Mouse (Mus musculus): ENCODE data around the gene 1700028K03Rik.

- no peak for TF ChIP-seq TAL1 (IDR thresholded peaks at IDR 0.05; ENCODE audit: low read length)
- no peak for TF ChIP-seq CTCF (IDR thresholded peaks at IDR 0.05 in 2 of 3, conservative IDR thresholded peaks at IDR 0.05 in 1 of 3; ENCODE audit: control insufficient read depth in 1 of 3, insufficient read depth in 1 of 3, low read depth in 2 of 3, low read length in 3 of 3, poor library complexity in 1 of 3, severe bottlenecking in 1 of 3)
- TF ChIP-seq USF1 (IDR thresholded peaks at IDR 0.05; ENCODE audit: low read depth, low read length), result no peak
- TF ChIP-seq POLR2A (IDR thresholded peaks at IDR 0.05; ENCODE audit: control insufficient read depth in 1 of 2, insufficient read depth in 1 of 2, low read depth in 1 of 2, low read length in 2 of 2, poor library complexity in 1 of 2), result no peak
- no peak for TF ChIP-seq E2F4 (IDR thresholded peaks at IDR 0.05; ENCODE audit: borderline replicate concordance, low read depth, low read length)
- TF ChIP-seq MAX (IDR thresholded peaks at IDR 0.05; ENCODE audit: low read length), result no peak
- no peak for TF ChIP-seq TCF12 (IDR thresholded peaks at IDR 0.05; ENCODE audit: low read depth, low read length)
- TF ChIP-seq ZMIZ1 (IDR thresholded peaks at IDR 0.05; ENCODE audit: low read depth, low read length), result no peak
- no peak for TF ChIP-seq ZKSCAN1 (IDR thresholded peaks at IDR 0.05; ENCODE audit: low read depth, low read length)
- no peak for TF ChIP-seq EP300 (IDR thresholded peaks at IDR 0.05; ENCODE audit: low read depth in 1 of 2, low read length in 2 of 2)
- no peak for TF ChIP-seq MXI1 (IDR thresholded peaks at IDR 0.05; ENCODE audit: low read depth, low read length)
- no peak for TF ChIP-seq CHD2 (IDR thresholded peaks at IDR 0.05; ENCODE audit: low read length)
Observed at GRCm38 (mm10) chr5:107521386-107521785, 13.1 kb upstream of the 1700028K03Rik start.

All from MEL (cell line).